Mouse (Mus musculus) liver, embryonic 11.5 days (tissue): ENCODE measurements around the gene Igfals. TPM values are rescaled to one million over a fixed set of nuclear protein-coding genes. Genes with fewer than 3 reads are reported as not detected.

ENCODE experiments used
- ATAC-seq: fragments of 200-750 bp; cut with Nextera tagmentation; replicated peaks from 2 replicates; pipeline ENCODE4 v1.8.0; 2017; ENCODE audit warnings: moderate number of reproducible peaks, mild to moderate bottlenecking, moderate TSS enrichment, moderate library complexity; ENCODE audit not compliant: low FRiP score
- DNase-seq: peaks from one replicate; pipeline ENCODE4 v3.0.0-alpha.2; 2017; ENCODE audit warnings: low spot score
- H3K27ac ChIP-seq: fragments of 300-500 bp; sonication (generic); 2 replicates; pipeline ENCODE4 v1.5.1; 2014; ENCODE audit warnings: mild to moderate bottlenecking, low read depth, low read length, control low read depth
- H3K27me3 ChIP-seq: fragments of 300-500 bp; sonication (generic); replicated peaks from 2 replicates; pipeline ENCODE4 v1.6.1; 2014; ENCODE audit warnings: low read length, mixed read lengths; ENCODE audit not compliant: control insufficient read depth, insufficient read depth
- H3K36me3 ChIP-seq: fragments of 300-500 bp; sonication (generic); 2 replicates; pipeline ENCODE4 v1.6.1; 2014; ENCODE audit warnings: mild to moderate bottlenecking, low read length, moderate library complexity, mixed read lengths; ENCODE audit not compliant: control insufficient read depth, insufficient read depth
- H3K4me1 ChIP-seq: fragments of 300-500 bp; sonication (generic); replicated peaks from 2 replicates; pipeline ENCODE4 v1.6.1; 2014; ENCODE audit warnings: low read length, mixed read lengths; ENCODE audit not compliant: control insufficient read depth, insufficient read depth
- H3K4me2 ChIP-seq: fragments of 300-500 bp; sonication (generic); 2 replicates; pipeline ENCODE4 v1.6.1; 2014; ENCODE audit warnings: mild to moderate bottlenecking, control low read depth, moderate library complexity
- H3K4me3 ChIP-seq: fragments of 300-500 bp; sonication (generic); 2 replicates; pipeline ENCODE4 v1.5.1; 2014; ENCODE audit warnings: low read depth, low read length, control low read depth
- H3K9ac ChIP-seq: fragments of 300-500 bp; sonication (generic); 2 replicates; pipeline ENCODE4 v1.6.1; 2014; ENCODE audit warnings: low read depth, low read length, control low read depth
- H3K9me3 ChIP-seq: fragments of 300-500 bp; sonication (generic); 2 replicates; pipeline ENCODE4 v1.6.1; 2016; ENCODE audit warnings: low read length, inconsistent platforms, mixed read lengths; ENCODE audit not compliant: control insufficient read depth
- WGBS: fragments of 180-500 bp; shearing (Covaris S2); extraction: QIAGEN DNeasy Blood & Tissue Kit; methylation state at CpG from one replicate; pipeline ENCODE4 v1.1.7; 2014; 5-methylcytosine and 5-hydroxymethylcytosine counted together
- polyA plus RNA-seq: library from polyadenylated mRNA; unstranded; fragments of >200 nt; fragmentation: Nextera tagmentation; extraction: Ambion mirVana; gene quantifications from 2 replicates; pipeline ENCODE4 v1.2.1, GENCODE M21; 2014

Gene Igfals
- polyA plus RNA-seq, 1 experiment from 2014 or later: 4.3 TPM

- H3K27me3 ChIP-seq: no peaks in the 10 kb centered on the region
- peak overlapping the region; percentile 52 for H3K4me2 ChIP-seq
- peaks cover 74% of the 10 kb centered on the region for H3K36me3 ChIP-seq
- 89% methylated on average over 5 of the region's 5 CpGs for WGBS
- H3K27ac ChIP-seq: no peak overlapping the region; the same call in 1 of the 2 replicates
- no peaks in the 10 kb centered on the region for H3K9me3 ChIP-seq
- peaks cover 27% of the 10 kb centered on the region for H3K4me1 ChIP-seq
- ATAC-seq (no peak), DNase-seq (no peak)
- no peak overlapping the region for H3K4me3 ChIP-seq
- H3K9ac ChIP-seq: no peak overlapping the region
These were observed 36.3 kb downstream of the Igfals start for GRCm38 (mm10) chr17:24902124-24902523.

- H3K4me1 ChIP-seq: peaks cover 20% of the 10 kb centered on the region
- H3K27me3 ChIP-seq: no peaks in the 10 kb centered on the region
- no peak overlapping the region for H3K4me3 ChIP-seq
- peak overlapping the region; percentile 92 for H3K27ac ChIP-seq
- H3K9ac ChIP-seq: peak overlapping the region; percentile 17; the same call in 1 of the 2 replicates
- 55% methylated on average over 9 of the region's 9 CpGs for WGBS
- no peaks in the 10 kb centered on the region for H3K9me3 ChIP-seq
- H3K36me3 ChIP-seq: peaks cover 69% of the 10 kb centered on the region
- H3K4me2 ChIP-seq: peak overlapping the region; percentile 52
- no peak for DNase-seq
- ATAC-seq: peak; percentile 97
These were observed 37.1 kb downstream of the Igfals start for GRCm38 (mm10) chr17:24902671-24903474.

GRCm38 (mm10) chr17:24903767-24904166 is 38.0 kb downstream of the Igfals start:
- peak overlapping the region; percentile 92 for H3K27ac ChIP-seq
- H3K4me1 ChIP-seq: peaks cover 18% of the 10 kb centered on the region
- peaks cover 64% of the 10 kb centered on the region for H3K36me3 ChIP-seq
- DNase-seq (no peak), ATAC-seq (no peak)
- H3K9me3 ChIP-seq: no peaks in the 10 kb centered on the region
- no peaks in the 10 kb centered on the region for H3K27me3 ChIP-seq
- WGBS: 90% methylated on average over 9 of the region's 9 CpGs
- H3K4me2 ChIP-seq: no peak overlapping the region
- no peak overlapping the region for H3K4me3 ChIP-seq
- H3K9ac ChIP-seq: peak overlapping the region; percentile 17; the same call in 1 of the 2 replicates

DNA sequence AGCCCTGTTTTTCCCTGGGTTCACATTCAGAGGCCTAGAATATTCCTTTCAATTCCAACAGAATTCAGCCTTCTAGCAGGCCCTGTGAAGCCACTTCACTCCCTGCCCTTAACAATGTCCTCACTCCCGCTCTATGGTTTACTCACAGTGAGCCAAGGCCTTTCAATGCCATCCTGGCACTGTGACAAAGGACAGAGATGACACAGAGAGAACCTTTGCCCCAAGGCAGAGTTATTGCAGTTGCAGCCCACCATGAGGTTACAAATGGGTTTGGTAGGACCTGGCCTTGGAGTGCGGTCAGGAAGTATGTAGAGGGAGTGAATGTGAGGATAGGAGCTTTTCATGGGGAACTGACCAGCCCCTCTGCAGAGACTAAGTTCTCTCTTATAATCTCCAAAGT is 41.8 kb downstream of the Igfals start:
- WGBS: 96% methylated on average over 2 of the region's 2 CpGs
- H3K4me2 ChIP-seq: no peak overlapping the region
- DNase-seq (no peak), ATAC-seq (no peak)
- no peaks in the 10 kb centered on the region for H3K9me3 ChIP-seq
- no peak overlapping the region for H3K4me3 ChIP-seq
- no peak overlapping the region for H3K9ac ChIP-seq
- peaks cover 10% of the 10 kb centered on the region for H3K4me1 ChIP-seq
- no peaks in the 10 kb centered on the region for H3K27me3 ChIP-seq
- H3K36me3 ChIP-seq: peaks cover 47% of the 10 kb centered on the region
- H3K27ac ChIP-seq: no peak overlapping the region

DNA sequence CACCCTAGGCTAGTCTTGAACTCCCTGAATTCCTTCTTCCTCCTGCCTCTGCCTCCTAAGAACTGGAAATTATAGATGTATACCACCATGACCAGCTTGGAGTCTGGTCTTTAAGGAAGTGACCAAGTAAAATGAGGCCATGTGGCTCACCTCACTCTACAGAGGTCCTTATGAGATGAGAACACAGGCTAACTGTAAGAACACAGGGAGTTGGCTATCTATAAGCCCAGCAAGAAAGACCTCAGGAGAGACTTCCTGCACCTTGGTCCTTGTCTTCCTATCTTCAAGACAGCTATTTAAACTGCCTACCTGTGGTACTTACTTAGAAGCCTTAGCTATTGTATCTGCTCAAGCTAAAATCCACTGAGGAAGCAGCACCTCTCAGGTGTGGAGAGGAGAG is 48.2 kb downstream of the Igfals start:
- H3K4me2 ChIP-seq: no peak overlapping the region
- ATAC-seq: no peak
- H3K27ac ChIP-seq: no peak overlapping the region

GRCm38 (mm10) chr17:24923246-24923645 is 57.4 kb downstream of the Igfals start:
- 89% methylated on average over 1 of the region's 1 CpGs for WGBS
- no peak overlapping the region for H3K27ac ChIP-seq
- DNase-seq (no peak), ATAC-seq (no peak)
- peaks cover 52% of the 10 kb centered on the region for H3K36me3 ChIP-seq
- no peak overlapping the region for H3K4me2 ChIP-seq
- H3K27me3 ChIP-seq: no peaks in the 10 kb centered on the region
- H3K9ac ChIP-seq: no peak overlapping the region
- no peaks in the 10 kb centered on the region for H3K4me1 ChIP-seq
- H3K9me3 ChIP-seq: no peaks in the 10 kb centered on the region
- no peak overlapping the region for H3K4me3 ChIP-seq

More for the DNA sequence above, 48.2 kb downstream of the Igfals start:
- no peak for DNase-seq
- Histone ChIP-seq H3K9me3 (no peaks in the 10 kb centered on the region), H3K4me1 (no peaks in the 10 kb centered on the region), H3K4me3 (no peak overlapping the region), H3K36me3 (peaks cover 69% of the 10 kb centered on the region), H3K9ac (no peak overlapping the region), H3K27me3 (no peaks in the 10 kb centered on the region)

GRCm38 (mm10) chr17:24929506-24929905 is 63.7 kb downstream of the Igfals start:
- Histone ChIP-seq H3K4me2 (no peak overlapping the region), H3K4me3 (no peak overlapping the region), H3K27ac (no peak overlapping the region), H3K36me3 (peaks cover 17% of the 10 kb centered on the region; the same call in 1 of the 2 replicates), H3K9me3 (no peaks in the 10 kb centered on the region), H3K27me3 (no peaks in the 10 kb centered on the region), H3K4me1 (peaks cover 9% of the 10 kb centered on the region), H3K9ac (no peak overlapping the region)
- 92% methylated on average over 1 of the region's 1 CpGs for WGBS
- DNase-seq (no peak), ATAC-seq (no peak)
